Mouse (Mus musculus) gastrocnemius, adult 18-20 months (tissue): ENCODE results near the gene Trim30b. TPM values are rescaled to one million over a fixed set of nuclear protein-coding genes. Genes with fewer than 3 reads are reported as not detected.
"Not testable (repeated sequence)": the region's sequence is repeated elsewhere in the genome, so short reads cannot be mapped to it uniquely, and the experiment has no call there.

Experiments
- DNase-seq: peaks from one replicate; pipeline ENCODE4 v3.0.0; 2021; ENCODE audit warnings: low spot score
- long read RNA-seq, 2 experiments: library from polyadenylated mRNA; stranded (forward); transcript quantifications; one replicate each; pipeline ENCODE4 v2.0.0; 2021
- total RNA-seq, 2 experiments: library from RNA; stranded (reverse); gene quantifications; 2 replicates each; pipeline ENCODE4 v1.2.3; 2021

The Trim30b gene
- not detected for total RNA-seq
- long read RNA-seq, experiment 1, result 0 reads
- long read RNA-seq, experiment 2, result 0 reads

- DNase-seq, result peak; percentile 9
These were observed at the start of gene Trim30b for GRCm38 (mm10) chr7:104369736-104370414. TSS of gene Trim30b (minus strand) at chr7:104369884.

DNA sequence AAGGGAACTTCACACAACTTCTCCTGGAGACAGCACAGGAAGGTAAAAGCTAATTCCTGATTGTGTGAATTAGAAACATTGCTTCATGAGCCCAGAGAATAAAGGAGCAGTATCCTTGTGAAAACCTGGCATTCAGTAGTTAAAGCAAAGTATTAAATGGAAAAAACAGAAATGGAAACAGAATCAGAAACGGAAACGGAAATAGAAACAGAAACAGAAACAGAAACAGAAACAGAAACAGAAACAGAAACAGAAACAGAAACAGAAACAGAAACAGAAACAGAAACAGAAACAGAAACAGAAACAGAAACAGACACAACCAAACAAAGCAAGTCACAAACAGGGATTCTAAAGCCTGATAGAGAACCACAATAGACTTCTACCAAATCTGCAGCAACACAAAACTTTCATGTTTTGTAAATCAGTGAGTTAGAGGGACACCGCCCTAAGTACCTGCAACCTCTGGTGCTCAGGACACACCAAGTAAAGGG is 34.8 kb upstream of the Trim30b start:
- DNase-seq, result no peak

DNA sequence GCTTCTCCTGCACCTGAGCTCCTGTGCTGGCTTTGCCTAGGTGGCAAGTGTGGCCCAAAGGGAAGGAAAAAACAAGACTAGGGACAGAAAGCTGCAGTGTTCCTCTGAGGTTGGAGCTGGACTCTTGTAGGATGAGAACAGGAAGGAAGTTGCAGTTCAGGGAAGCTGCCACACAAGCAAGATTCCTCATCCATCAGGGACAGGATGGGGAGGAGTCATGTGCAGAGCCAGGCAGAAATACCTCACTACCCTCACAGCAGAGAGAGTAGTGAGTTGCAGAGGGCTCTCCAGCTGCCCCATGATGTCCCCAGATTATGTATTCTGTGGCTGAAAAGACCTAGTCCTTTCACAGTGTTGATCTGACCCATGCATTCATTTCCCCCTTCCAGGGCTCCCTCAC is 31.5 kb upstream of the Trim30b start:
- DNase-seq, result no peak

DNA sequence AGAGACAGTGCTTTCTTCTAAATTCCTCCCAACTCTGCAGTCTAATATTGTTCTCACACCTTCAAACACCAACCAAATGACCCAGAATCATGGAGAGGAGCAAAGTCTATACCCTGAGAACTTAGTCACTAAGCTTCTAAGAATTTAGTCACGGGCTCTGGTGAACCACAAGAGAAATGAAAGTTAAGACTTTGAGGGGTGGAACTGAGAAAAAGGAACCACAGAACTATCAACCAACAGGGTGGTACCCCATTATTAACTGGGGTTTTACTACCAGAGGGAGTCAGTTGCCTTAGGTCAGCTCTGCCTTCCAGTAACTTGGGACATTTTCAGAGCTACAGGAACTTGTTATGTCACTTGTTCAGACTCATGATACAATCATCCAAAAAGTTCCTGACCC is 31.0 kb upstream of the Trim30b start, which contains the start of gene Trim30c:
Gene Trim30c (minus strand): TSS at position 140 of the 400 bp plus-strand sequence.
- DNase-seq, result no peak

GRCm38 (mm10) chr7:104398492-104398891 is 28.8 kb upstream of the Trim30b start:
- DNase-seq, result no peak

DNA sequence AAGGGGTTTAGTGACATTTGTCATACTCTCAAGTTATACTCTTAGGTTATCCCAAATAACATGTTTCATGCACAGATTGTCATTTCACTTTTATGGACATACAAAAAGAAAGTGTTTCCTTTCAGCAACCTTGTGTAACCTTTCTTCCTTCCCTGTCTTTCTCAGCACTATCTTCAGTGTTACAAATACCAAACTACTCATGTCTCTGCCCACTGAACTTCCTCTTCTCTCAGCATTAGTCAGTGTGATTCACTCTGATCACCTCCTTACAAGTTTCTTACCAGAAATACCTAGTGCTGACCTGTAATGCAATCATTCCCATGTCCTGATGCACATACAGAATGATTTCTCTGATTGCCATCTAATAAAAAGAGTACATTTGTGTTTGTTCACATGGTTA is 3.3 kb downstream of the Trim30b start:
- DNase-seq, result no peak

DNA sequence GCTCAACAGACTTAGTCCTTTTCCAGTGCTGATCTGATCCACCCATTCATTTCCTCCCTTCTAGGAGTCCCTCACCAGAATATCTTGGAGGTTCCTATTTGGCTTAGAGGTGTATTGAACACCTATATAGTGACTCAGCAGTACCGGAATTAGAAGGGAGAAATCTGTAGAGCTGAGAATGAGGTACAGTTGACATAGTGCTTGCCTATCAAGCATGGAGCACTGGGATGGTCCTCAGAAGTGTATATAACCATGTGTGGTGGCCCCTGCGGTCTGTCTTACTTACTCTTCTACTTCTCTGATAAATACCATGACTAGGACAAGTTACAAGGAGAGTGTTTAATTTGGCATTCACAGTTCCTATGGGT is 16.1 kb downstream of the Trim30b start:
- DNase-seq, result no peak

DNA sequence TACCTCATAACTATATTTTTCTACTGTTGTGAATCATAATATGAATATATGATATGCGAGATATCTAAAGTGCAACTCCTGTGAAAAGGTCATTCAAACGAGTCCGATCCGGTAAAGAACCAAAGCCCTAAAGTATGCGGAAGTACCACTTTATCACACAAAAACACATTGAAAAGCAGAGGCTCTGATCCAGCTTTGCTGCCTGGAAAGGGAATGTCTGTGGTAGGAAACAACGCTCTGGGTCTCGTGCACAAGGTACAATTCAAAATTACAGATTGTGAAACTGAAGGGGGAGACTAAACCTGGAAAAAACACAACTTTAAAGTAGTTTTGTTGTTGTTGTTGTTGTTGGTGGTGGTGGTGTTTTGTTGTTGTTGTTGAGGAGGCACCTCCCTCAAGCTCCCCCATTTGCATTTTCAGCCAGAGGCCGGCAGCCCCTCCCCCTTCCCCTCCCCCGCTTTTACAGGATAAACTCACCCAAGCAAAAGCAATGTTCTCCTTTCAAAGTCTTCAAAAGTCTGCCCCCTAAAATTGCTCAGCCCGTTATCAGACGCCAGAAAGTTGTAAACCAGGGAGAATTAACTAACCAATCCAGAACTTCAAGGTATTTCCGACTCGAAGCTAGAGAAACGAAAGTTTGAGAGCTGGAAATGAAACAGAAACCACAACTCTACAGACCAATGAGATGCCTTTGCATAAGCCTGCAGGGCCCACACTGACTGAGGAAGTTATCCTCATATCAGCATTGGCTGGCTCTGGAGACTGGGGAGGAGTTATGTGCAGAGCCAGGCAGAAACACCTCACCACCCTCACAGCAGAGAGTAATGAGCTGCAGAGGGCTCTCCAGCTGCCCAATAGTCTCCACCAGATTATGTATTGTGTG is 16.7 kb downstream of the Trim30b start, which contains the start of gene Trim12c:
Gene Trim12c (minus strand): TSS at position 646 of the 883 bp plus-strand sequence.
- peak; percentile 73 for DNase-seq

GRCm38 (mm10) chr7:104348043-104348442 is 21.6 kb downstream of the Trim30b start:
- not testable (repeated sequence) for DNase-seq

DNA sequence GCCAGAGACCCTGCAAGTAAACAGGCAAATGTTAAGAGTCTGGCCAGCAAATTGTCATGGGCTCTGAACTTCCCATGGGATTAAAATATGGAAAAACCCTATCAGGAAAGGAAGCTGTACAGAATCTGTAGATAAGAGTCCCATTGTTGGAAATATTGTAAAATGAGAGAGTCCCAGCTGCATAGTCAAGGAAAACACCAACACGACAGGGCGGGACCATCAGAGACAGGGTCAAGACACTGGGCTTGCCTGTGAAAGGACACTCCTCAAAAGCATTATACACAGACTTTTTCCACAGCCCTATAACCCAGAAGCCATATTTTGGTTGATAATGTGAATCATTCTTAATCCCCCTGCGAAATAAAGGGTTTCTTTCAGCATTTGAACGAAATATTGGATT is 28.9 kb downstream of the Trim30b start:
- DNase-seq, result not testable (repeated sequence)

DNA sequence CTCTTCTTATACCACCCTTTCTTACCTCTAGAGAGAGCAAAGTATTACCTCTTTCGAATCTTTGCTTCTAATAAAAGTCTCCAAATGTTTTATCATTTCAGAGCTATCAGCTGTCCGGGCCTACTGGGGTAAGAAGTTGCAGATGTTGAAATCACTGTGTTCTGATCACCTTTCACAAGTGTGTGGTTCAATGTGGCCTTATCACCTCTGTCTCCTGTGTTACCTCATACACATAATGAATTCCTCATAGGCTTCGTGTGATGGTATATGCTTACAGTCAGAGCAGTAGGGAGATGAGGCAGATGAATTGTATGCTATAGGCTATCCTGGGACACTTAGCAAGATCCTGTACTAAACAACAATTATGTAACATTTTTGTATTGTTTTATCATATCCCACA is 34.1 kb downstream of the Trim30b start:
- DNase-seq, result not testable (repeated sequence)

DNA sequence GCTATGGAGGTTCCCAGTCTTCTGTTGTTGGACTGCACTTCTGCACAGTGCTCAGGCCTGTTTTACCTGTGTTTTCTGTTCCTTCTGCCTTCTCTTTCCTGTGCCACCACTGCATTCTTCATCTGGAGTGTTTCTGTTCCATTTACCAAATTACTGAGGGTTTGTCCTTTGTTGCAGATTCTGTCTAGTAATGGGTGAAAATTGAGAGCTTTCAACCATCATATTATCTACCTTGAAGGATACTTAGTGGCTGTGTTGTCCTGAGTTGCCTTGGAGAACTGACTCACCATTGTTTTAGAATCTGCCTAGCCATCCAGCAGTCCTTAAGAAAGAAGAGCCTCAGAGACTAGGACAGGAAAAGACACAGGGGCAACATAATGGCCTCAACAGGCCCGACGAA is 40.5 kb downstream of the Trim30b start, which contains the start of gene Trim34b:
Gene Trim34b (plus strand): TSS at position 301 of the 400 bp plus-strand sequence.
- DNase-seq, result not testable (repeated sequence)

DNA sequence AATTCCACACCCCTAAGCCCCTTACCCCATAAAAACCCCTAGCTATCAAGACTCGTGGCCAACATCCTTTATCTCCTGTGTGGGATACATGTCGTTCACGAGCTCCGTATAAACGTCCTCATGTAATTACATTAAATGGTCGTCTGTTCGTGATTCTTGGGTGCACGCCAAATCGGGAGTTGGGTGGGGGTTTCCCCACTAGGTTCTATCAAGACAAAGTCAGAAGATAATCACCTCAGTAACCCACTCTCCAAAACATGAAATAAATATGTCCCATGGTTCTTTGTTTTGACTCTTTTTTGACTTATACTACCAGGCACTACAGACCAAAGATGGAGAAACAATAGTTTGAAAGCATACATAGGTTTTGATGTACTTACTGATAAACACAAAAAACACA is 47.7 kb downstream of the Trim30b start:
- no peak for DNase-seq

DNA sequence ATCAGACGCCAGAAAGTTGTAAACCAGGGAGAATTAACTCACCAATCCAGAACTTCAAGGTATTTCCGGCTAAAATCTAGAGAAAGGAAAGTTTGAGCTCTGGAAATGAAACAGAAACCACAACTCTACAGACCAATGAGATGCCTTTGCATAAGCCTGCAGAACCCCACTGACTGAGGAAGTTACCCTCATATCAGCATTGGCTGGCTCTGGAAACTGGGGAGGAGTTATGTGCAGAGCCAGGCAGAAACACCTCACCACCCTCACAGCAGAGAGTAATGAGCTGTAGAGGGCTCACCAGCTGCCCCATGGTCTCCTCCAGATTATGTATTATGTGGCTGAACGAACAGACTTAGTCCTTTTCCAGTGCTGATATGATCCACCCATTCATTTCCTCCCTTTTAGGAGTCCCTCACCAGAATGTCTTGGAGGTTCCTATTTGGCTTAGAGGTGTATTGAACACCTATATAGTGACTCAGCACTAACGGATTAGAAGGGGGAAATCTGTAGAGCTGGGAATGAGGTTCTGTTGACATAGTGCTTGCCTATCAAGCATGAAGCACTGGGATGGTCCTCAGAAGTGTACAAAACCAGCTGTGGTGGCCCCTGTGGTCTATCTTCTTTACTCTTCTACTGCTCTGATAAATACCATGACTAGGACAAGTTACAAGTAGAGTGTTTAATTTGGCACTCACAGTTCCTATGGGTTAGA is 54.2 kb downstream of the Trim30b start, which contains the start of gene Trim12a:
Gene Trim12a (minus strand): TSS at position 98 of the 712 bp plus-strand sequence.
- DNase-seq, result not testable (repeated sequence)

GRCm38 (mm10) chr7:104314796-104315353 is 54.8 kb downstream of the Trim30b start:
- DNase-seq, result peak; percentile 1

Other genes starting within 250 kb of the Trim30b start
- gene Ubqln5, start 240.1 kb downstream of the Trim30b start, total RNA-seq, result not detected
- not detected for gene Olfr643, start 232.5 kb downstream of the Trim30b start, total RNA-seq
- not detected for gene Ubqln3, start 226.6 kb downstream of the Trim30b start, total RNA-seq
- gene Ubqlnl, start 219.3 kb downstream of the Trim30b start, total RNA-seq, result not detected
- not detected for gene Olfm5, start 205.1 kb downstream of the Trim30b start, total RNA-seq
- not detected for gene Olfr648, start 186.5 kb downstream of the Trim30b start, total RNA-seq
- not detected for gene Olfr649, start 173.9 kb downstream of the Trim30b start, total RNA-seq
- under 1 TPM in 1 of 2 experiments, not detected in 1; 0.09 TPM for gene Trim6, start 151.1 kb downstream of the Trim30b start, total RNA-seq
- gene Trim34a, start 125.4 kb downstream of the Trim30b start, total RNA-seq, result 1 to 10 TPM; 1.1 to 1.2 TPM
- under 1 TPM; 0.57 to 0.59 TPM for gene Trim5, start 81.8 kb downstream of the Trim30b start, total RNA-seq
- 1 to 10 TPM; 3.4 to 3.6 TPM for gene Trim12a, start 54.4 kb downstream of the Trim30b start, total RNA-seq
- not detected for gene Trim34b, start 40.4 kb downstream of the Trim30b start, total RNA-seq
- gene Trim12c, start 16.5 kb downstream of the Trim30b start, total RNA-seq, result 1 to 10 TPM; 2.4 to 2.8 TPM
- not detected for gene Trim30c, start 31.0 kb upstream of the Trim30b start, total RNA-seq
- under 1 TPM; 0.53 to 1.00 TPM for gene Trim30a, start 95.3 kb upstream of the Trim30b start, total RNA-seq
- under 1 TPM; 0.34 to 0.64 TPM for gene Trim30d, start 138.0 kb upstream of the Trim30b start, total RNA-seq
- not detected for gene Olfr651, start 180.2 kb upstream of the Trim30b start, total RNA-seq
- gene Olfr652, start 191.0 kb upstream of the Trim30b start, total RNA-seq, result not detected
- gene Olfr653, start 207.4 kb upstream of the Trim30b start, total RNA-seq, result not detected
- not detected for gene Olfr654, start 217.1 kb upstream of the Trim30b start, total RNA-seq
- gene Olfr655, start 231.9 kb upstream of the Trim30b start, total RNA-seq, result not detected
- gene Olfr656, start 244.1 kb upstream of the Trim30b start, total RNA-seq, result not detected